Mouse (Mus musculus): ENCODE measurements around the gene Nipsnap3a. TPM values are rescaled to one million over a fixed set of nuclear protein-coding genes. Genes with fewer than 3 reads are reported as not detected.

Nipsnap3a gene
- polyA plus RNA-seq, 1 experiment from 2014 or later, result not detected

DNA sequence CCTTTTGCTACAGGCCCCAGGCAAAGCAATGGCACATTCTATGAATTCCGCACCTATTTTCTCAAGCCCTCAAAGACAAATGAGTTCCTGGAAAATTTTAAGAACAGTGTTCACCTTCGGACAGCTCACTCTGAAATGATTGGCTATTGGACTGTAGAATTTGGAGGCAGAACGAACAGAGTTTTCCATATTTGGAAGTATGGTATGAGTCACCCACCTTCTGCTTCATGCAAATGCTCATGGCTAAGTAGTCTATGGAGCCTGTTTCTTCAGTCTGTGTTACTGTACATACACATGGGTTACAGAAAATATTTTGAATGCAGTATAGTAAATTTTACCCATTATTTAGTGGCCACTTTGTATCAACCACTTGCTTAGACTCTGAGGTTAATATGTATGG, 26.0 kb downstream of the Nipsnap3a start:
- H3K4me1 ChIP-seq, result peaks cover 4% of the 10 kb centered on the region; the same call in 1 of the 2 replicates
- no peak overlapping the region for H3K27ac ChIP-seq
- no peaks in the 10 kb centered on the region for H3K27me3 ChIP-seq (ENCODE audit: low read depth, poor library complexity, severe bottlenecking)
- H3K36me3 ChIP-seq, result peaks cover 58% of the 10 kb centered on the region
- 97% methylated on average over 3 of the region's 3 CpGs for WGBS
- 0 out of 2 replicates have a peak, but pooled peaks cover 4% of the 10 kb centered on the region for H3K9me3 ChIP-seq (replicated peaks)
- no peak overlapping the region for H3K4me3 ChIP-seq
- DNase-seq (ENCODE audit: low spot score), result no peak

DNA sequence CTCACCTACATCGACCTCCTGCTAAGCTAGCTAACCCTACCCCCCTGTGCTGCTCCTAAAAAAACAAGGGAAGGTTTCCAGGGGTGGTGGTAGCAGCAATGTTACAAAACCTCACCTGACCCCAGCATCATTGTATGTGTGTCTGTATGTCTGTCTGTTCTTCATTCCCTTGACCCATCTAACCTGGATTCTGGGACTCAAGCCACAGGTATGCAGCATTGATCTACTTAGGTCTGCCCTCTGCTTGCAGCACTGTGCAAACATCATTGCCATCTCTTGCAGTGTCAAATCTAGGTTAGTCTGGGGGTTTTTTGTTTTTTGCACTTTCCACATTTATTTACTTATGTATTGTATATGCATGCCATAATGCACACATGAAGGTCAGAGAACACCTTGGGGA, 29.3 kb downstream of the Nipsnap3a start:
- 79% methylated on average over 1 of the region's 1 CpGs for WGBS
- peaks cover 82% of the 10 kb centered on the region for H3K36me3 ChIP-seq

DNA sequence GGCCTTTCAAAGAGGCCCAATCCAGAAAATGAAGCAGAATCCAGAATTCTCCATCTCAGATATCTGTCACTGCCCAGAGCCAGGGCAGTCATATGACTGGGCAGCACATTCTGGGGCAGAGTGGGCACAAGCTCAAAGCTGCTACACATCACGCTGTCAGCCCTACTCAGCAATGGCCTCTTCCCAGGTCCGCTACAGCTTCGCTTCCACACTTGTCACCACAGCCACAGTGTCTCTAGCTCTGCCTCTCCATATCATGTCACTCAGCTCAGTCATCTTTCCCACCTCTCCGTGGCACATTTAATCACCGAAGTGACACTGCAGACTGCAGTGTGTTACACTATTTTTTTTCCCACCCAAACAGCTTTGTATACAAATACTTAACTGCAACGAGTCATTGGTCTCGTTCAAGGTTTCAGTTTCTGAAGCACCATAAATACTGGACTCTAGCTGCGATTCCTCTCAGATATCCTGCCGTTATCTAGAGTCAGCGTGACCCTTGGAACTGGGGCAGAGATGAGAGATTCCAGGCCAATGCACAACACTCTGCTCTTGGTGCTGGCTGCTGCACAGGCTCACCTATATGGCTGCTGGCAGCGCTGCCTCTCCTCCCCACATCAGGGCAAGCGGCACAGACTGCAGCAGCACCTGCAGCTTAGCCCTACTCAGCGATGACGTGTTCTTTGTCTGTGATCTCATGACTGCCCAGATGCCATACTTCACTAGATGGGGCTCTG, 34.3 kb downstream of the Nipsnap3a start:
- H3K36me3 ChIP-seq, result peaks cover 50% of the 10 kb centered on the region

More for the DNA sequence above, 29.3 kb downstream of the Nipsnap3a start:
- Histone ChIP-seq H3K4me3 (no peak overlapping the region), H3K27me3 (ENCODE audit: low read depth, poor library complexity, severe bottlenecking) (no peaks in the 10 kb centered on the region), H3K4me1 (no peaks in the 10 kb centered on the region), H3K9me3 (replicated peaks) (0 out of 2 replicates have a peak, but pooled peaks cover 4% of the 10 kb centered on the region), H3K27ac (no peak overlapping the region)
- no peak for DNase-seq (ENCODE audit: low spot score)

DNA sequence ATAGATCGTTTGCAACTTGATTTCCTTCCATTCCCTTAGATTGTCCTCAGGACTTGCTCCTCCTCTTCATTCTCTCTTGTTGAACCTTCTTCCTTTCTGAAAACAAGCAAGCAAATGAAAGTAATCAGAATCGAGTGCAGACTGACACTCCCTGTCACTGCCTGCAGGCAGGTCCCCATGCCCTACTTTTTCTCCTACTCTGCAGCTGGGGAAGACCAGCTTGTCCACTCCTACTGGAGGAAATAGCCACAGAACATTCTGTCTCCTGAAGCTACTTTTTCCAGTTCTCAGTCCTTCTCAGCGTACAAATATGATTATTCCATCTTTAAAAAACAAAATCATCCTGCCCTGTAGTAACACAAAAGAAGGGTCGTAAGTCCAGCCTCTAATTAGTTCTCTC, 35.3 kb downstream of the Nipsnap3a start:
- peaks cover 40% of the 10 kb centered on the region for H3K36me3 ChIP-seq
- no peak for DNase-seq (ENCODE audit: low spot score)
- no peaks in the 10 kb centered on the region for H3K9me3 ChIP-seq (replicated peaks)
- 92% methylated on average over 4 of the region's 4 CpGs for WGBS
- H3K4me1 ChIP-seq, result no peaks in the 10 kb centered on the region
- H3K27ac ChIP-seq, result no peak overlapping the region
- H3K27me3 ChIP-seq (ENCODE audit: low read depth, poor library complexity, severe bottlenecking), result no peaks in the 10 kb centered on the region
- H3K4me3 ChIP-seq, result no peak overlapping the region

More for the DNA sequence above, 34.3 kb downstream of the Nipsnap3a start:
- Histone ChIP-seq H3K9me3 (replicated peaks) (no peaks in the 10 kb centered on the region), H3K27ac (no peak overlapping the region), H3K27me3 (ENCODE audit: low read depth, poor library complexity, severe bottlenecking) (no peaks in the 10 kb centered on the region), H3K4me1 (no peaks in the 10 kb centered on the region), H3K4me3 (no peak overlapping the region)
- no peak for DNase-seq (ENCODE audit: low spot score)
- 92% methylated on average over 14 of the region's 14 CpGs for WGBS

DNA sequence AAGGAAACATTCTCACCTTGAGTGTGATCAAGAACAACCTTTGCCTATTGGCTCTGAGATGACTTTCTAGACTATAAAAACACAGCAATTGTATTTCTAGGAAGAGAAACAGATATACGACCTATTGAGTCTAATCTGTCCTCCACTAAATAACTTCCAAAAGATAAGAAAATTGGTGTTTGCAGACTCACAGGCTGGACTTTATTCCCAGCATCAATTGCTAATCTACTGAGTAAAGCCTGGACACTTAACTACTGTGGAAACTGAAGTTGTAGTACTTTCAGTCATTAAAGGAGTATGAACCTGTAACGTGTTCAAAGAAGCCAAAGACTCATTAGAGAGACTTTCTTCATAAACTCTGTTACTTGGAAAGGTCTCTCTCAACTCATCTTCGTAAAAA, 38.7 kb downstream of the Nipsnap3a start:
- no peak overlapping the region for H3K27ac ChIP-seq
- 87% methylated on average over 3 of the region's 3 CpGs for WGBS
- no peak for DNase-seq (ENCODE audit: low spot score)
- no peaks in the 10 kb centered on the region for H3K4me1 ChIP-seq
- H3K27me3 ChIP-seq (ENCODE audit: low read depth, poor library complexity, severe bottlenecking), result no peaks in the 10 kb centered on the region
- H3K36me3 ChIP-seq, result peaks cover 15% of the 10 kb centered on the region
- H3K9me3 ChIP-seq (replicated peaks), result no peaks in the 10 kb centered on the region
- H3K4me3 ChIP-seq, result no peak overlapping the region

DNA sequence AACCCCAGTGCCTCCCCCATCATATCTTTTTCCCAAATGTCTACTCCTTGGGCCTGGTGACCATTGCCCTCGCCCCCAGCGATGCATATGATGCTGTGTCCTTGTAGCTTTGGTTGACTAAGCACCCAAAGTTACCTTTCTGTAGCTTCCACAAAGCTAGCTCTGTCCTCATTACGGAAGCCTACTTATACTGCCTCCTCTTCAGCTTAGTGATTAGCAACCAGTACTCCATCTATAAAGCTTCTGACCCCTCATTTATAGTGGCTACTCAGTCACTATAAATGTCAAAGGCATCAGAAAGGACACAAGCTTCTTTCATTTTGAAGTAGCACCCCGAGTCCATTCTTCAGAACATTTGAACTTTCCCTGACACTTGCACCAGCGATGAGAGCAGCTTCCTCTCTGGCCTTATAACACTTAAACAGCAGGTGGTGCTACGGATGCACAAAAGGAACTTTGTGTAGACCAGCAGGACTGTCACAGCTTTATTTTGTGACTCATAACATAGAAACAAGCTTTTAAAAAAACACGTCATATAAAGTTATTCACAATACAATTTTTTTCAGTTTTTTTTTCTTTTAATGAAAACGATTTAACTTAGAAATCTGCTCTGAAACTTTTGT, 41.4 kb downstream of the Nipsnap3a start:
- WGBS, result 48% methylated on average over 8 of the region's 8 CpGs
- no peaks in the 10 kb centered on the region for H3K9me3 ChIP-seq (replicated peaks)
- DNase-seq (ENCODE audit: low spot score), result no peak
- H3K27me3 ChIP-seq (ENCODE audit: low read depth, poor library complexity, severe bottlenecking), result no peaks in the 10 kb centered on the region
- no peak overlapping the region for H3K27ac ChIP-seq
- H3K36me3 ChIP-seq, result peaks cover 3% of the 10 kb centered on the region; the same call in 1 of the 2 replicates
- H3K4me1 ChIP-seq, result no peaks in the 10 kb centered on the region
- H3K4me3 ChIP-seq, result no peak overlapping the region

DNA sequence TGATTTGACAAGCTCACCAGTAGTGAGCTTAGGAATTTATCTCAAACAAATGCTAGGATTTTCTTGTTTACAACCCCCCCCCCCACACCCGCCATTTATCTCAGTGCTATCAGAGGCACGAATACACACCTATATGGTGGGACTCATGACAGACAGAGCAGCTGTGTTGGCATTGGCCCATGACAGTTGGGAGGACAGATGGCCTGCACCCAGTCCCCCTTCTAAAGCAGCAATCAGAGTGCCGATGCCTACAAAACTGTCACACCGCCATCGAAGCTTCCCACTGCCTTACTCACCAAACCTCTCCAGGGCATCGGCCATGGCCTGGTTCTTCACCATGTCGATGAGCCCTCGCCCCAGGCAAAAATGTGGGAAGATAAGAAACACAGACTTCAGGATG, 54.7 kb downstream of the Nipsnap3a start:
- WGBS, result 92% methylated on average over 8 of the region's 8 CpGs
- DNase-seq (ENCODE audit: low spot score), result no peak
- H3K4me3 ChIP-seq, result no peak overlapping the region
- H3K27me3 ChIP-seq (ENCODE audit: low read depth, poor library complexity, severe bottlenecking), result no peaks in the 10 kb centered on the region
- 0 out of 2 replicates have a peak, but pooled peaks cover 7% of the 10 kb centered on the region for H3K36me3 ChIP-seq
- no peaks in the 10 kb centered on the region for H3K4me1 ChIP-seq
- H3K27ac ChIP-seq, result no peak overlapping the region
- no peaks in the 10 kb centered on the region for H3K9me3 ChIP-seq (replicated peaks)

DNA sequence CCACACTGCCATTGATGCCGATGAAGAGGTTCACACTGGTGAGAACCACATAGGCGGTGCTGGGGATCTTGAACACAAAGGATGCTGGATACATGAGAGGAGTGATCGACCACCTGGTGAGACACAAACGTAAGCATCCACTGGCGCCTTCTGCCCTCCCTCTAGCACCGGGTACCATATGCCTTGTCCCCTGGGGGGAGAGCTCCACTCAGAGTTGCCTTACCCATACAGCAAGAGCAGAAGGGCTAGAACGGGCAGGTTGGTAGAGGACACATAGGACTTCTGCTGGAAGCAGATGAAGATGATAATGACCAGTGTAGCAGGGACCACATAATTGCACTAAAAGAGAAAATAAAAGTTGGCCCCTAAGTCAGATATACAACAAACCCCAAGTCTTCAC, 56.7 kb downstream of the Nipsnap3a start:
- 83% methylated on average over 7 of the region's 7 CpGs for WGBS
- Histone ChIP-seq H3K27me3 (ENCODE audit: low read depth, poor library complexity, severe bottlenecking) (no peaks in the 10 kb centered on the region), H3K9me3 (replicated peaks) (no peaks in the 10 kb centered on the region), H3K4me1 (no peaks in the 10 kb centered on the region), H3K36me3 (0 out of 2 replicates have a peak, but pooled peaks cover 8% of the 10 kb centered on the region), H3K4me3 (no peak overlapping the region), H3K27ac (no peak overlapping the region)
- DNase-seq (ENCODE audit: low spot score), result no peak

DNA sequence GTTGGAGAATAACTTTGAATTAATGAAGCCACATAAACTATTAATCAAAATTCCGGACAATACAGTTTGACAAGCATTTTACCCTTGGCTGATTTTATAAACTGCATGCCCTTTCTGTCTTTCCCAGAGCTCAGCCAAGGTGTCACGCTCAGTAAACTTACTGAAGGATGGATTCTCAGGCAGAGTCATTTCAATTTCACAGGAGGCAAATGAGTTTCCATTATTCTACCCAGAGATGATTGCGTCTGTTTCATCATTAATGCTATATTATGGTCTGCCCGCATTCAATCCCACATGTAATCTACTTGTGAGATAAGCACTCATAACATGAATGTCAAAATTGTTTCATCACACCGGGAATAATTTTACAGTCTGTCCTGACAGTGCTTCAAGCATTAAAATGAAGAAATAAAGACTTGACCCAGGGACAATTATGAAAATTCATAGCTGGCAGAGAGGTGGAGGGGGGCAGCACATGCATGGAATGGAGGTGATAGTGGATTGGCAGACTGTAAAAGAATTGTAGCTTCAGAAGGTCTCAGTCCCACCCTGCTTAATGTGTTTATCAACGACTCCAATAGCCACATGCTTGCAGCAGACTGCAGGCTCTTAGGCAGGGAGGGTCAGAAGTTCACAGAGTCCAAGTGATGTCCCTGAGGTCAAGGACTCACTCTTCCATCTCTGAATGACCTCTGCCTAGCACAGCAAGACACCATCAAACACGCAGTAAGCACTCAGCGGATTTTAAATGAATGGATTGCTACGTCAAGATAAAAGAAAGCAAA, 57.4 kb downstream of the Nipsnap3a start:
- H3K36me3 ChIP-seq, result 0 out of 2 replicates have a peak, but pooled peaks cover 8% of the 10 kb centered on the region
- WGBS, result 77% methylated on average over 9 of the region's 9 CpGs

More for the DNA sequence above, 57.4 kb downstream of the Nipsnap3a start:
- Histone ChIP-seq H3K27ac (no peak overlapping the region), H3K4me3 (no peak overlapping the region), H3K9me3 (replicated peaks) (no peaks in the 10 kb centered on the region), H3K4me1 (no peaks in the 10 kb centered on the region), H3K27me3 (ENCODE audit: low read depth, poor library complexity, severe bottlenecking) (no peaks in the 10 kb centered on the region)
- DNase-seq (ENCODE audit: low spot score), result no peak

Other genes starting within 250 kb of the Nipsnap3a start
- gene Olfr275, start 174.7 kb upstream of the Nipsnap3a start, polyA plus RNA-seq (2016; fragmentation: Nextera tagmentation; extraction: Ambion mirVana), result not detected in 2 replicates
- gene Olfr273, start 130.0 kb upstream of the Nipsnap3a start, polyA plus RNA-seq (2016; fragmentation: Nextera tagmentation; extraction: Ambion mirVana), result not detected in 2 replicates
- not detected in 2 replicates for gene Olfr272, start 70.1 kb upstream of the Nipsnap3a start, polyA plus RNA-seq (2016; fragmentation: Nextera tagmentation; extraction: Ambion mirVana)
- not detected in 2 replicates for gene Olfr270, start 24.7 kb upstream of the Nipsnap3a start, polyA plus RNA-seq (2016; fragmentation: Nextera tagmentation; extraction: Ambion mirVana)
- 59.1 and 62.4 TPM in 2 replicates for gene Nipsnap3b, start 22.6 kb downstream of the Nipsnap3a start, polyA plus RNA-seq (2016; fragmentation: Nextera tagmentation; extraction: Ambion mirVana)
- gene Abca1, start 170.6 kb downstream of the Nipsnap3a start, polyA plus RNA-seq (2016; fragmentation: Nextera tagmentation; extraction: Ambion mirVana), result 2.3 and 3.2 TPM in 2 replicates